Mouse (Mus musculus) adrenal gland, adult 2 months (tissue): Measurements from ENCODE around the gene Serpinb2. TPM values are rescaled to one million over a fixed set of nuclear protein-coding genes. Genes with fewer than 3 reads are reported as not detected.

ENCODE experiments used
- DNase-seq: peaks from one replicate; pipeline ENCODE4 v3.0.0; 2021
- polyA plus RNA-seq: library from polyadenylated mRNA; depleted of rRNA; stranded (reverse); fragments of >200 nt; gene quantifications from 2 replicates; pipeline ENCODE4 v1.2.3, GENCODE M21; 2012; rRNA removed
- total RNA-seq, 2 experiments: library from RNA; stranded (reverse); gene quantifications; 2 replicates each; pipeline ENCODE4 v1.2.3; 2021

Gene Serpinb2
- total and polyA plus RNA-seq, 3 experiments: 0.41 to 0.72 TPM; not detected in 1

DNA sequence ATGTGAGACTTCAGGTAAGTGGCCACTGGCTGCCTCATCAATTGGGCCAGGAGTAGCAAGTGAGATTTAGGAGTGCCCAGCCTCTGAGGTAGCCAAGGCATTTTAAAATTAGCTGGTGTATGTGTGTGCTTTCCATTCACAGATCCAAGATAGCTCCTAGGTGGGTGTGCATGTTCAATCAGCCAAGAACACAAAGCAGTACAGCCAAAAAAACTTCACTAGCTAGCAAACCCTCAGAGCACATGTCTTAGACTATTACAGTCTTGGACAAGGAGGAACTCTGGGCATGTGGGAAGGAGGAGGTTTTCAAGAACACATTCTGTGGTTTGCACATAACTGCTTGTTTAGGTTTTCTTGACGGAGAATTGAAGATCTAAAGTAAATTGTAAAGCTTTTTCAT is 70.0 kb downstream of the Serpinb2 start:
- DNase-seq: no peak

DNA sequence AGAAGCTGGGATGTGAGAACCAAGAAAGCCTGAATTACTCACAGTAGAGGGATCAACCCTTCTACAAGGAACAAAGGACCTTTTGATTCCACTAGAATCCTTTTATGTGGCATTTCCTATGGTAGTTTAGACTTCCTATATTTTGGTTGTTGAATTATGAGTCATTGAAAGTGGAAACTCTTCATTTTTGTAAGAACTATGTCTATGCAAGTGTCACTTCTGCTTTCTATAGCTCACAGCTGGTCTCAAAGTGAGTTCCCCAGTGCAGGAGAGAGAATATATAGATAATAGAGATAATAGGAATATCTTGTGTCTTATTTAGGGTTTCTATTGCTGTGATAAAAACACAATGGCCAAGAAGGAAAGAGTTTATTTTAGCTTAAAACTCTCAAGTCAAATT is 71.7 kb downstream of the Serpinb2 start:
- no peak for DNase-seq

DNA sequence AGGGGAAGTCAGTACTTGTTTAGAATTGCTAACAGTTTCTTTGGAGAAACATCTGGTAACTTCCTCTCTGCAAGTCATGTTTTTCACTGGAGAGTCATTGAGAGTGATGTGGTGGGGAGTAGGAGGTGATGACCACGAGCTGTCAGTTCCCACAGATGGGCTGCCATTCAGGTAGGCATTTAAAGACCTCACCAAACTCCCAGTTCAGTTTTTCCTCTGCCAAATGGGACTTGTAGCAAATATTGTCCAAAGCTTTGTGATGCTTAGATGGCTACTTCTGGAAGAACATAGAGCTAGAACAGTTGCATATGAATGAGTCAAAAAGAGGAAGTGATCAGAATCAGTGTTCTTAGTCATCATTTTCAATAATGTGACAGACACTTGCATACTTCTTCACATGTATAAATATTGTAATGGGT is 72.7 kb downstream of the Serpinb2 start:
- DNase-seq: no peak

DNA sequence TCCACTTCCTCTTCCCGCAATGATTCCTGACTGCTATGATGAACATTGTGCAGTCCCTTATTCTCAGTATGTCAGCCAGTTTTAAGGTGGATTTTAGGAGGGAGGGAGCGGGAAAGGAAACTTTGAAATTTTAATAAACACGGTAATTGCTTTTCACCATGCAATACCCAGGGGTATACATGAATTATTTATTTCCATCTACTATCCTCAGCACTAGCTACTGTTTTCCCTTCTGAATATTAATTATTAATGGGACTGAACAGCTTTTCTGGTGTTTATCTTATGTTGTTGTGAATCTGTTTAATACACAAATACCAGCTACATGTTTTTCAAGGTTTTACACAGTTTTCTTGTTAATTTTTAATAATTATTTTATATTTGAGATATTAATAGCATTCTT is 73.7 kb downstream of the Serpinb2 start:
- no peak for DNase-seq

Other genes starting within 250 kb of the Serpinb2 start
- not detected for gene Serpinb3b, start 233.1 kb upstream of the Serpinb2 start, total RNA-seq
- gene Serpinb3b, start 233.1 kb upstream of the Serpinb2 start, polyA plus RNA-seq: not detected in 2 replicates
- gene Serpinb3c, start 233.1 kb upstream of the Serpinb2 start, total RNA-seq: not detected
- not detected in 2 replicates for gene Serpinb3c, start 233.1 kb upstream of the Serpinb2 start, polyA plus RNA-seq
- not detected for gene Serpinb11, start 150.2 kb upstream of the Serpinb2 start, total RNA-seq
- gene Serpinb11, start 150.2 kb upstream of the Serpinb2 start, polyA plus RNA-seq: not detected in 2 replicates
- gene Serpinb7, start 111.8 kb upstream of the Serpinb2 start, total RNA-seq: not detected
- gene Serpinb7, start 111.8 kb upstream of the Serpinb2 start, polyA plus RNA-seq: not detected in 2 replicates
- 1 to 10 TPM; 2.9 to 5.3 TPM for gene Serpinb8, start 78.6 kb downstream of the Serpinb2 start, total RNA-seq
- 0.35 and 0.48 TPM in 2 replicates for gene Serpinb8, start 78.6 kb downstream of the Serpinb2 start, polyA plus RNA-seq